Mouse (Mus musculus) kidney, adult 11 months (tissue): ENCODE results near the gene Pbrm1.

Experiments
- DNase-seq: peaks from one replicate; pipeline ENCODE4 v3.0.0; 2022

Gene Pbrm1

DNA sequence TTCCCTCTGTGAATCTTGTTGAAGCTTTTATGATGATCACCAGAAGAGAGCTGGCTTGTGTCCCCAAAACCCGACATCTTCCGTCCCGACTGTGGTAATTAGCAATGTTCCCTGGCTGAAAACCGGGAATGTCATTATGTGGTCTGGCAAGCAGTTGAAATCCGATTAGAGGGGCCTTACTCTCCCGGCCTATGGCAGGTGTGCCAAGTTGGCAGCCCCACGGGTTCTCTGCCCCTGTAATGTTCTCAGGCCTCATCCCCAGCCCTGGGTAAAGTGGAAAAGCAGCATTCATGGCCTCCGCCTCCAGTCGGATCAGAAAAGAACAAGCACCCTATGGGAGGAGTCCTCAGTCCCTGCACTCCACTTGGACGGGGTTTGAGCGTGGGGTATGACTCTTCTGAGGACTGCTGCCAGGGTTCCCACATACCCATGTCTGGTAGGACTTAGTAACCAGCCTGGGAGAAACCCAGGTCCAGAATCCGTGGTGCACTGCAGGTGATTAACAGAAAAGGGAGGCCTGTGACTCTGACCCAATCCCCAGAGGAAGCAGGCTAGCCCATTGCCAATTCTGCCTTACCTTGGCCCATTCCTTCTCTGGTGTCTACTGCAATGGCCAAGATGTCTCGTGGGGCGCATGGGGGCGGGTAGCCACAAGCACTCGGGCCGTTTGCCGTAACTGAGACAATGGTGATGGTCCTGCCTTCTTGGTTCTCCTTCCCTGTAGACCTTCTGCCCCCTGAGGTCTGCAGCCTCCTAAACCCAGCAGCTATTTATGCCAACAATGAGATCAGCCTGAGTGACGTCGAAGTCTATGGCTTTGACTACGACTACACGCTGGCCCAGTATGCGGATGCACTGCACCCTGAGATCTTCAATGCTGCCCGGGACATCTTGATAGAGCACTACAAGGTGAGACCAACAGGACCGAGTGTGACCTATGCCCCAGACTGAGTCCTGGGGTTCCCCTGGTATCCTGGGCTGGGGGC lies 115.4 kb downstream of the Pbrm1 start:
- DNase-seq: no peak

DNA sequence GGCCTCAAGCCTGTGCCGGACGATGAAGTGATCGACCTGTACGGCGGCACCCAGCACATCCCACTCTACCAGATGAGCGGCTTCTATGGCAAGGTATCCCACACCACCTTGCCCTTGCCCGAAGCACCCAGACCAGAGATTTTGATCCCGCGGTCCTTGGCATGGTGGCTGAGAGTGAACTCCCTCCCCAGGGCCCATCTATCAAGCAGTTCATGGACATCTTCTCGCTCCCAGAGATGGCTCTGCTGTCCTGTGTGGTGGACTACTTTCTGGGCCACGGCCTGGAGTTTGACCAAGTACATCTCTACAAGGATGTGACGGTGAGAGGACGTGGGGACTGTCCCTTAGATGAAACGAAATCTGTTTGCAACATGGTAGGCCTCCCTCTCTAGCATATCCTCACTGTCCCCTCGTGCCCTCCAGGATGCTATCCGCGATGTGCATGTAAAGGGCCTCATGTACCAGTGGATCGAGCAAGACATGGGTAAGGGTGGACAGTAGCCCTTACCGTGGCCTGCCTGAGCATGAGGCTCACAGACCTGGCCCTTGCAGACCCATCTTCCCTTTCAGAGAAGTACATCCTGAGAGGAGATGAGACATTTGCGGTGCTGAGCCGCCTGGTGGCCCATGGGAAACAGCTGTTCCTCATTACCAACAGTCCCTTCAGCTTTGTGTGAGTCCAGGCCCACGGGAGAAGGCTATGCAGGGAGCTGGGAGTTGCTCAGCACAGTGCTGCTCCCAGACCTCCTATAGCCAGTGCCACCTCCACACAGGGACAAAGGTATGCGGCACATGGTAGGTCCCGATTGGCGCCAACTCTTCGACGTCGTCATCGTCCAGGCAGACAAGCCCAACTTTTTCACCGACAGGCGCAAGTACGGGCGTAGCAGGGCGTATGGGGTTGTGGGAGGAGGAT lies 116.8 kb downstream of the Pbrm1 start:
- no peak for DNase-seq

GRCm38 (mm10) chr14:31136411-31137280 lies 117.7 kb downstream of the Pbrm1 start:
- DNase-seq: no peak

DNA sequence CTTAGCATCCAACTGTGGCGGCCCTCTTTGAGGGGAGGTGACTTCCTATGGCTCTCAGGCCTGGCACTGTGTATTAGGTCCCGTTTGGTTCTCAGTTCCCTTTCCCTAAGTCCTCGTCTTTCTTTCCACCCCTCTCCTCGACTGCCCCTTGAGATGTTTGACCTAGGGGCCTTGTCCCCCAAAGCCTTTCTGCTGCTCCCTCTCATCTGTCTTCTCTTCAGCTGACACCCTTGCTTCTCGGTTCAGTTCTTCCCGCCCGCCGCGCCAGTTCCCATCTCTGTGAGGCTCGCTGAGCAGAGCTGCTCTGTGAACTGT lies 118.3 kb downstream of the Pbrm1 start:
- DNase-seq: no peak

DNA sequence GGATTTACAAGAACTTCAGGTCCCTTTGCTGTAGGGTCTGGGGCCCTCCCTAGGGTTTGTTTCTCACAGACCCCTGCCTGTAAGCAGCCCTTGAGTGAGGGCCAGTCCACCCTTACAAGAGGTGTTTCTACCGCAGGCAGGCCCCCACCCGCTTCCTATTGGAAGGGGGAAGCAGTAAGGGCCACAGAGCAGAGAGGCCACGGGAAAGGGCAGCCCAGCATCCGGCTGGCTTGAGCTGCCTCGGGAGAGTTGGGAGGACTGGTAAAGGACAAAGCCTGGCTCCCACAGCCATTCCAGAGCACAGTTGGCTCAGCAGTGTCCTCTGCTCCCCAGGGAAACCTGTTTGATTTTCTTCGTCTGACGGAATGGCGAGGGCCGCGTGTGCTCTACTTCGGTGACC lies 118.9 kb downstream of the Pbrm1 start:
- peak; percentile 48 for DNase-seq

GRCm38 (mm10) chr14:31138219-31138896 lies 119.4 kb downstream of the Pbrm1 start:
- DNase-seq: no peak

DNA sequence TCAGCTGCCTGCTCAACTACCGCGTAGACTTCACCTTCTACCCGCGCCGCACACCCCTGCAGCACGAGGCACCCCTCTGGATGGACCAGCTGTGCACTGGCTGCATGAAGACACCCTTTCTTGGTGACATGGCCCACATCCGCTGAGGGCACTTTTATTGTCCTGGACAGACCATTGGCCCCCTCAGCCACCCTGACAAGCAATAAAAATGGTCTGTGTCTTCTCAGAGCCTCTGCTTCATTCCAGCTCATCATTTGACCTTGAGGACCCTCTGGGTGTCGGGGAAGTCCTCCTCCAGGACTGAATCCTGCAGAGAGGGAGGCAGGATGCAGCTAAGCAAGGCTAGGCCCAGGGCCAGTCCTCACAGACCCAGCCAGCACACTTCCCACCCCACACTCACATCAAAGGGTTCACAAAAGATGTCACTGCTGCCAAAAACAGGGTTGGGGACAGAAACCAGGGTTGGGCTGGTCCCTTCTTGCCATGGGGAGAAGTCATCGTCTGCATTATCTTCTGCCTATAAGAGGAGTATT lies 120.0 kb downstream of the Pbrm1 start:
- DNase-seq: no peak

DNA sequence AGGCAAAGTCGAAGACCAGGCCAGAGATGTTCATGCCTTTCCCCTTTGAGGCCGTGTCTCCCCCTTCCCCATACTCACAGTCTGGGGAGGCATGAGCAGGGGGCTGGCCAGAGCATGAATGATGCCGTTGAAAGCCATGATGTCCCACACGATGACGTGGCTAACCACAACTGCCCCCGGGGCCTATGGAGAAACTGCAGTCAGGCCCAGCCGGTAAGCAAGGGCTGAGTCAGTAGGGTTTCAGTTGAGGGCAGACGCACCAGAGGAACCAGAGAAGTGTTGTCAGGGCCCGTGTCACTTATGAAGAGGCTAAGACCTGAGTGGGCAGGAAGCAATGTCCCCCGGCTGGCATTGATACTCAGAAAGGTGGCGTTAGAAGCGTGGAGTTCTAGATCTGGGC lies 120.7 kb downstream of the Pbrm1 start:
- no peak for DNase-seq

DNA sequence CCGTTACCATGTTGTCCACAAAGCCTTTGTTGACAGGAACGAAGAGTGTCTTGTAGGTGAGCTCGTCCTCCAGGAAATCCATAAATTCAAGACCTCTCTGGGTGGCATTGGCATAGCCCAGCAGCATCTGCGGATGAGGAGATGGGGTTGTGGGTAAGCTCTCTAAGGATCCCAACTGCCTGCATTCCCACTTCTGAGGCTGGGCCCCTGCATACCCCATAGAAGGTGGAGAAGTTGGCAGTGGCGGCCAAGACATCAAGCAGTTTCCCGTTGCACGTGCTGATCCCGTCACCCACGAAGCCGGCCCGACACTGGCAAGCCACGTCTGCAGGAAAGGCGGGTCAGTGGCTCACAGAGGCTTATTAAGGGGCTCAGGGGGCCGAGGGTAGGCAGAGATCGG lies 121.2 kb downstream of the Pbrm1 start:
- no peak for DNase-seq

DNA sequence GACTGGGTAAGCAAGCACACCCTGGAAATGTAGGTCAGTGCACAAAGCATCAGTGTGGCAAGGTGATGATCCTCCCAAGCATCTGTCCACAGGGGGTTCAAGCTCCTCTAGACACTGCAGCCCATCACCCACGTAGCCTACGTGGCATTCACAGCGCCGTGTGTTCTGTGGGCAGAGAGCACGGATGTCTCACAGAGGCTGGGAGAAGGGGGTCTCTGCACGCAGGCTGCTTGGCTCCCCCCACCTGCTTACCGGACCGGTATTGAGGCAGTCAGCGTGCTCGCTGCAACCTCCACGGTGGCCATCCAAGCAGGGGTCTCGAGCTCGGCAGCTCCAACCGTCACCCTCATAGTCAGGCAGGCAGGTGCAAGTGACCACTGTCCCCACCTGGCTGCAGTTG lies 122.1 kb downstream of the Pbrm1 start:
- no peak for DNase-seq

GRCm38 (mm10) chr14:31145694-31146093 lies 126.8 kb downstream of the Pbrm1 start:
- no peak for DNase-seq

- no peak for DNase-seq
Observed at GRCm38 (mm10) chr14:31160196-31161150, 141.5 kb downstream of the Pbrm1 start.

GRCm38 (mm10) chr14:31161191-31161590 lies 142.3 kb downstream of the Pbrm1 start:
- no peak for DNase-seq

DNA sequence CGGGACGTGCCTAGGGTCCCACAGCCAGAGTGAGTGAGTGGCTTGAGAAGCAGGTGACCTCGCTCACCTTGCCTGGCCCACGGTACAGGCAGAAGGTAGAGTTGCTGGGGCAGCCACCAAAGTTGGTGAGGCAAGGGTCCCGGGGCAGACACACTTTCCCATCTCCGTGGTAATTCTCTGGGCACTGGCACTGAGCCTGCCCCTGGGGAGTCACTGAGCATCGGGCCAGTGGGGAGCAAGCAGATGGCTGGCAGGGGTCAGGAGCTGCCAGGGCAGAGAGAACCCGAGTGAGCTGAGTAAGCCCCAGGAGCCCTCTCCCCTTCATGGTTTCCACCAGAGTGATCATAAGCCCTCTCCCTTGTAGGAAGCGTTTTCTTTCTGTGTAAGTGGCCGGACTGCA lies 142.7 kb downstream of the Pbrm1 start:
- no peak for DNase-seq

GRCm38 (mm10) chr14:31164067-31164466 lies 145.1 kb downstream of the Pbrm1 start:
- no peak for DNase-seq

DNA sequence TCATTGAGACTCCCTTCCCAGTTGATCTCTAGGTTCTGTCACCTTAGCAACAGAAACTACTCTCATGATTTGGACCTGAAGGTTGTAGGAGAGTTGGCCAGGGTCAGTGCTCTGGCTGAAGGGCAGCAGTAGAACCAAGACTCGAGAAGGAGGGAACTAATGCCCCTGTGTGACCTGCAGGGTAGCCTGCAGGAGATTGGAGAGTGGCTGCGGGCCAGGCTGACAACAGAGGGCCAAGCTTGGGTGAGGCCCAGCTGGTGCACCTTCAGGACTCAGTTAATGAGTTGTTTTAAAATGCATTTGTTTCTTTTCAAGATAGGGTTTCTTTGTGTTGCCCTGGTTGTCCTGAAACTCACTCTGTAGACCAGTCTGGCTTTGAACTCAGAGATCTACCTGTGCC lies 146.1 kb downstream of the Pbrm1 start:
- DNase-seq: no peak

GRCm38 (mm10) chr14:31165458-31165857 lies 146.5 kb downstream of the Pbrm1 start:
- DNase-seq: no peak

DNA sequence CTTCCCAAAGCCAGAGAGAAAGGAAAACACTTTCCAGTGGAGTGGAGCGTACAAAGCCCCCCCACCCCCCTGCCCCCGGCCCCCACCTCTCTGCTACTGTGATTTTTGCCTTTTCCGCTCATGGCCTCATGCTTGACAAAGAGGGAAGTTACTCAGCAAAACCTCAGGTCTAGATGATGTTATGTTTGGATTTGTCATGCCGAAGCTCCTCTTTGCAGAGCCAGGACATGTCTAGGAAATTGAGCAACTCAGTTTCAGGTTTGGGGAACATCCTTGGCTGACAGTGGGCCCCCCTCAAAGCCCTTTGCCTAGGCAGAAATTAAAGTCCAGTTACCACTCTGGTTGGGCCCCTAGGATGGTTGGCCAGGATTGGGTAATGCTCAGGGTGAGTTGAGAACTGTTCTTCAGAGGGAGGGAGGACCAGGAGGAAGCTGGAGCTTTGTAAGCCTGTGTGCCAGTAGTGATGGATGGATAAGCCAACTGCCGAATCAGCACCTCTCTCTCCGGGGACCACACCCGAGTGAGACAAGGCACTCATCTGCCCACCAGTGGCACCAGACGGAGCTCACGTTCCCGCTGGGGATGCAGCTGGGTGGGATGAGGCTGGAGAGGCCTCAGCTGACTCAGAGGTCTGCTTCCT lies 147.2 kb downstream of the Pbrm1 start:
- no peak for DNase-seq

DNA sequence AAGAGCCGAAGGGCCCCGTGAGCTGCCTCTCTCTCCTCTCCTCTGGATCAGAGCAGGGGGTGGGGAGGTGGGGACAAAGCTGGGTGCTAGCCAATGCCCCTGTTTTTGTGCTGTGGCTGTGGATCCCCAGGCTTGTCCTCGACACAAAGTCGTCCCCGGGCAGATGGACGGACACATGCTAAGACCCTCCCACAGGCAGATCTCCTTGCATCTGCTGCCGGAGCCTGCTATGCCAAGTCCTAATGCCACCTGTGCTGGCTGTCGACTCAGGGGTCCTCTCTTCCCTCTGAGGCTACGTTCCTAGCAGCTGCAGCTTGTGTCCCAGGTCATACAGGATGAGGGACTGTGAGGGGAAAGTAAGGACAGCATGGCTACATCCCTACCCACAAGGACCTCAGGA lies 147.9 kb downstream of the Pbrm1 start:
- no peak for DNase-seq

GRCm38 (mm10) chr14:31168425-31168824 lies 149.5 kb downstream of the Pbrm1 start, which contains the start of gene Stab1:
Gene Stab1, minus strand, starts transcription at chr14:31168641.
- DNase-seq: peak; percentile 59
